In the genomic region with DNA sequence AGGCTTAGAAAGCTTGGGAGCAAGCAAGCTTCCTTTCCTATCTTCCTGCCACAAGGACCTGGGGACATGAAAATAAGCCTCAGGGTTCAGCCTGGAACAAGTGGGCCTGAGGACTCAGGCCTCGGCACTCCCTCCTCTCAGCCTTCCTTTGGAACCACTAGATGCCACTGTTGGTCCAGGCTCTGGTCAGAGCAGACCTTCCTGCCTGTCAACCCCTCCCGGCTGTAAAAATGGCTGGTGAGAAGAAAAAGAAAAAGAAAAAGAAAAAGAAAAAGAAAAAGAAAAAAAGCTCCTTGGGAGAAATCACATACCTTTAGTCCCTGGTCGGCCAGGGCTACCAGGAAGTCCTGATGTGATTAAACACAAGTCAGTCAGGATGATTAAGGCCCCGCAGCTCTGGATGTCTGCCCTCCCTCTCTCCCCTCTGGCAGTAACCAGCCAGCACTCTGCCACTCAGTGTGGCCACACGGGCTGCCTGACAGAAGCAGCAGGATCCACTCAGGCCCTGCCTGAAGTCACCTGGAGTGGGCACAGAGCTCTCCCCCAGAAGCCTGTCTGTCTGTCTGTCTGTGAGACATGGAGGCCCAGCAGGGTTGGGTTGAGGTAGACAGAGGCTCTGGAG, we compare ENCODE assay signal across 8 mouse cellular contexts. TPM values are rescaled to one million over a fixed set of nuclear protein-coding genes. Genes with fewer than 3 reads are reported as not detected.
DNase-seq lines count a peak whose midpoint lies in the region; ATAC-seq and TF ChIP-seq lines count a peak whose summit lies in the region.

No protein-coding gene starts in this region.

- TF ChIP-seq CTCF in cortical plate, adult 2 months (IDR thresholded peaks at IDR 0.05; ENCODE audit: extremely low read depth, insufficient read depth, low read length), result peak; percentile 85
- TF ChIP-seq CTCF in kidney, adult 2 months (conservative IDR thresholded peaks at IDR 0.05; ENCODE audit: insufficient read depth, insufficient read length, low read depth, low read length), result peak; percentile 68

- peak; percentile 34 for DNase-seq in thymus, postnatal 14 days
- no peak for DNase-seq in thymus, postnatal 36 days
- peak; percentile 55 for DNase-seq in gastrocnemius, postnatal 25 days
- DNase-seq in kidney, adult 2 months, result peak; percentile 31
- DNase-seq in neural tube, embryonic 11.5 days (ENCODE audit: low spot score), result peak; percentile 56
- peak; percentile 63 to 74 for DNase-seq in urinary bladder, postnatal 4 days (ENCODE audit: low spot score in 2 of 2)

- no peak overlapping the region for H3K4me3 ChIP-seq in cortical plate, adult 2 months (ENCODE audit: insufficient read depth, low read length)
- no peak overlapping the region for H3K4me3 ChIP-seq in kidney, adult 2 months (ENCODE audit: insufficient read depth, low read depth, low read length)
- H3K4me3 ChIP-seq in limb, embryonic 15.5 days, result no peak overlapping the region
- H3K4me3 ChIP-seq in neural tube, embryonic 11.5 days (ENCODE audit: low read depth, low read length), result no peak overlapping the region

- 0 out of 2 replicates have a peak overlapping the region, but pooled peaks have one; percentile 3 for H3K9ac ChIP-seq in limb, embryonic 15.5 days
- peak overlapping the region; percentile 26; the same call in 1 of the 2 replicates for H3K9ac ChIP-seq in neural tube, embryonic 11.5 days (ENCODE audit: low read length)

- no peaks in the 10 kb centered on the region for H3K4me1 ChIP-seq in cortical plate, adult 2 months (ENCODE audit: control insufficient read depth, insufficient read depth, low read length)
- no peaks in the 10 kb centered on the region for H3K4me1 ChIP-seq in kidney, adult 2 months (ENCODE audit: control insufficient read depth, insufficient read depth, low read length)
- H3K4me1 ChIP-seq in limb, embryonic 15.5 days, result peaks cover 25% of the 10 kb centered on the region
- H3K4me1 ChIP-seq in neural tube, embryonic 11.5 days (ENCODE audit: control insufficient read depth, insufficient read depth, low read length), result no peaks in the 10 kb centered on the region

- ATAC-seq in limb, embryonic 15.5 days (ENCODE audit: insufficient number of reproducible peaks, low FRiP score, low TSS enrichment, low read depth), result peak; percentile 67
- ATAC-seq in neural tube, embryonic 11.5 days (ENCODE audit: insufficient read depth, low FRiP score, low TSS enrichment), result 0 out of 2 replicates have a peak, but pooled peaks have one; percentile 63

- TF ChIP-seq POLR2A in cortical plate, adult 2 months (IDR thresholded peaks at IDR 0.05; ENCODE audit: extremely low read depth, insufficient read depth, low read length), result no peak
- TF ChIP-seq POLR2A in kidney, adult 2 months (IDR thresholded peaks at IDR 0.05; ENCODE audit: low read depth, low read length), result no peak

- H3K36me3 ChIP-seq in kidney, adult 2 months (ENCODE audit: control insufficient read depth, insufficient read depth, low read length), result no peaks in the 10 kb centered on the region
- H3K36me3 ChIP-seq in limb, embryonic 15.5 days, result no peaks in the 10 kb centered on the region
- no peaks in the 10 kb centered on the region for H3K36me3 ChIP-seq in neural tube, embryonic 11.5 days (ENCODE audit: control insufficient read depth, insufficient read depth, low read length)

- no peak overlapping the region for H3K4me2 ChIP-seq in limb, embryonic 15.5 days
- H3K4me2 ChIP-seq in neural tube, embryonic 11.5 days (ENCODE audit: low read depth), result no peak overlapping the region

- H3K27ac ChIP-seq in cortical plate, adult 2 months (ENCODE audit: insufficient read depth, low read length), result no peak overlapping the region
- H3K27ac ChIP-seq in kidney, adult 2 months (ENCODE audit: insufficient read depth, low read depth, low read length), result no peak overlapping the region
- peak overlapping the region; percentile 73 for H3K27ac ChIP-seq in limb, embryonic 15.5 days
- H3K27ac ChIP-seq in neural tube, embryonic 11.5 days (ENCODE audit: low read depth, low read length), result no peak overlapping the region

- 20% methylated on average over 5 of the region's 5 CpGs for WGBS in kidney, adult 2 months
- 8% methylated on average over 5 of the region's 5 CpGs for WGBS in limb, embryonic 15.5 days
- 30% methylated on average over 5 of the region's 5 CpGs for WGBS in neural tube, embryonic 11.5 days

- H3K9me3 ChIP-seq in limb, embryonic 15.5 days, result no peaks in the 10 kb centered on the region
- H3K9me3 ChIP-seq in neural tube, embryonic 11.5 days (ENCODE audit: control insufficient read depth, low read length), result no peaks in the 10 kb centered on the region

- no peaks in the 10 kb centered on the region for H3K27me3 ChIP-seq in kidney, adult 2 months (replicated peaks; ENCODE audit: control insufficient read depth, insufficient read depth, low read length)
- H3K27me3 ChIP-seq in limb, embryonic 15.5 days, result no peaks in the 10 kb centered on the region
- no peaks in the 10 kb centered on the region for H3K27me3 ChIP-seq in neural tube, embryonic 11.5 days (ENCODE audit: control insufficient read depth, insufficient read depth, low read length)

RNA-seq across cellular contexts. Expression of a gene that starts 32.9 kb away (rescaled TPM):
- 0.38 and 0.90 TPM in 2 replicates for polyA plus RNA-seq in cortical plate, adult 2 months (2012; rRNA removed)
- under 1 TPM; 0.13 TPM for total RNA-seq in gastrocnemius, postnatal 25 days (2021)
- polyA plus RNA-seq in kidney, adult 2 months (2012; rRNA removed), result 0.27 and 0.54 TPM in 2 replicates
- polyA plus RNA-seq in limb, embryonic 15.5 days (2015; fragmentation: Nextera tagmentation; extraction: Ambion mirVana), result 30.8 and 32.9 TPM in 2 replicates
- 0.25 and 0.64 TPM in 2 replicates for polyA plus RNA-seq in neural tube, embryonic 11.5 days (2014; fragmentation: Nextera tagmentation; extraction: Ambion mirVana)

Comparison
In these comparisons a context has a peak if more than half of its experiments do, and no peak if none do; other contexts are left out.
1. DNase-seq: peak in thymus, postnatal 14 days (single experiment), gastrocnemius, postnatal 25 days (single experiment), kidney, adult 2 months (single experiment), neural tube, embryonic 11.5 days (single experiment) and urinary bladder, postnatal 4 days (2 of 2); none in thymus, postnatal 36 days (0 of 2).
2. RNA of a gene that starts 32.9 kb away (polyA plus RNA-seq): 30.8 to 32.9 TPM in limb, embryonic 15.5 days; 0.38 to 0.90 TPM in cortical plate, adult 2 months, 0.27 to 0.54 TPM in kidney, adult 2 months and 0.25 to 0.64 TPM in neural tube, embryonic 11.5 days; every median in the first group is over 10 times any median in the second.